Mouse (Mus musculus): ENCODE results near the gene Fgfr2. TPM values are rescaled to one million over a fixed set of nuclear protein-coding genes. Genes with fewer than 3 reads are reported as not detected.

Fgfr2 gene
- polyA plus RNA-seq, 1 experiment from 2014 or later, result 86.9 TPM

GRCm38 (mm10) chr7:131718280-131718679, 1404.9 kb downstream of the Fgfr2 start:
- no peak overlapping the region for H3K4me3 ChIP-seq (ENCODE audit: low read depth, low read length)

GRCm38 (mm10) chr7:131713076-131713475, 1410.1 kb downstream of the Fgfr2 start:
- no peak overlapping the region for H3K9ac ChIP-seq (ENCODE audit: low read length)
- ATAC-seq (ENCODE audit: insufficient read depth, low FRiP score, low TSS enrichment) (no peak), DNase-seq (ENCODE audit: low spot score) (no peak)
- no peak overlapping the region for H3K4me3 ChIP-seq (ENCODE audit: low read depth, low read length)
- 90% methylated on average over 9 of the region's 9 CpGs for WGBS
- H3K27ac ChIP-seq (ENCODE audit: low read depth, low read length), result no peak overlapping the region
- H3K9me3 ChIP-seq (ENCODE audit: control insufficient read depth, low read length), result no peaks in the 10 kb centered on the region
- no peaks in the 10 kb centered on the region for H3K4me1 ChIP-seq (ENCODE audit: control insufficient read depth, insufficient read depth, low read length)
- no peaks in the 10 kb centered on the region for H3K27me3 ChIP-seq (ENCODE audit: control insufficient read depth, insufficient read depth, low read length)
- no peaks in the 10 kb centered on the region for H3K36me3 ChIP-seq (ENCODE audit: control insufficient read depth, insufficient read depth, low read length)
- H3K4me2 ChIP-seq (ENCODE audit: low read depth), result no peak overlapping the region

More at GRCm38 (mm10) chr7:131718280-131718679, 1404.9 kb downstream of the Fgfr2 start:
- H3K9me3 ChIP-seq (ENCODE audit: control insufficient read depth, low read length), result no peaks in the 10 kb centered on the region
- no peak overlapping the region for H3K27ac ChIP-seq (ENCODE audit: low read depth, low read length)
- H3K36me3 ChIP-seq (ENCODE audit: control insufficient read depth, insufficient read depth, low read length), result no peaks in the 10 kb centered on the region
- peaks cover 5% of the 10 kb centered on the region; the same call in 1 of the 2 replicates for H3K4me1 ChIP-seq (ENCODE audit: control insufficient read depth, insufficient read depth, low read length)
- no peak overlapping the region for H3K4me2 ChIP-seq (ENCODE audit: low read depth)
- no peak overlapping the region for H3K9ac ChIP-seq (ENCODE audit: low read length)
- no peak for DNase-seq (ENCODE audit: low spot score)
- no peak for ATAC-seq (ENCODE audit: insufficient read depth, low FRiP score, low TSS enrichment)
- no peaks in the 10 kb centered on the region for H3K27me3 ChIP-seq (ENCODE audit: control insufficient read depth, insufficient read depth, low read length)
- 21% methylated on average over 3 of the region's 3 CpGs for WGBS

DNA sequence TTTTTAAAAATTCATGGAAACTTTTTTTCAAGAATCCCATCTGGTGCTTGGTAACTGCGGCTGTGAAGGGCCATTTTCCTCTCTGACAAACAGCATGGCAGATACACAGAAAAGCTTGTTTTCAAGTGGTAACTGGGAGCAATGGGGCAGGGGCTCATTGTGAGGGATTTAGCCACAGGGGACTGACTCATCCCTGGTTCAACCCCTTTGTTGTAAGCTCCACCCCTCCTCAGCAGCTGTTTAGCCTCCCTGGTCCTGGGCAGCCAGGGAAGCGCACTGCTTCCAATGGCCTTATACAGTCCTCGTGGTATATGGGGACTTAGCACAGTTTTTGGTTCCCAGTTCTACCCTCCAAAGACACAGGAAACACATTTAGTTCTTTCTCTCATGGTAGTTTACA, 1426.3 kb downstream of the Fgfr2 start:
- no peaks in the 10 kb centered on the region for H3K4me1 ChIP-seq (ENCODE audit: control insufficient read depth, insufficient read depth, low read length)
- H3K9ac ChIP-seq (ENCODE audit: low read length), result no peak overlapping the region
- 12% methylated on average over 3 of the region's 3 CpGs for WGBS
- peak; percentile 55 for DNase-seq (ENCODE audit: low spot score)
- 0 out of 2 replicates have a peak, but pooled peaks have one; percentile 38 for ATAC-seq (ENCODE audit: insufficient read depth, low FRiP score, low TSS enrichment)
- H3K4me3 ChIP-seq (ENCODE audit: low read depth, low read length), result no peak overlapping the region
- no peaks in the 10 kb centered on the region for H3K27me3 ChIP-seq (ENCODE audit: control insufficient read depth, insufficient read depth, low read length)
- H3K27ac ChIP-seq (ENCODE audit: low read depth, low read length), result no peak overlapping the region
- no peak overlapping the region for H3K4me2 ChIP-seq (ENCODE audit: low read depth)
- no peaks in the 10 kb centered on the region for H3K36me3 ChIP-seq (ENCODE audit: control insufficient read depth, insufficient read depth, low read length)
- H3K9me3 ChIP-seq (ENCODE audit: control insufficient read depth, low read length), result no peaks in the 10 kb centered on the region

GRCm38 (mm10) chr7:131687324-131687723, 1435.8 kb downstream of the Fgfr2 start:
- no peaks in the 10 kb centered on the region for H3K27me3 ChIP-seq (ENCODE audit: control insufficient read depth, insufficient read depth, low read length)
- H3K4me1 ChIP-seq (ENCODE audit: control insufficient read depth, insufficient read depth, low read length), result no peaks in the 10 kb centered on the region
- no peaks in the 10 kb centered on the region for H3K36me3 ChIP-seq (ENCODE audit: control insufficient read depth, insufficient read depth, low read length)
- DNase-seq (ENCODE audit: low spot score) (no peak), ATAC-seq (ENCODE audit: insufficient read depth, low FRiP score, low TSS enrichment) (no peak)
- no peak overlapping the region for H3K4me2 ChIP-seq (ENCODE audit: low read depth)
- H3K27ac ChIP-seq (ENCODE audit: low read depth, low read length), result no peak overlapping the region
- H3K9me3 ChIP-seq (ENCODE audit: control insufficient read depth, low read length), result no peaks in the 10 kb centered on the region
- WGBS, result 92% methylated on average over 1 of the region's 1 CpGs
- no peak overlapping the region for H3K9ac ChIP-seq (ENCODE audit: low read length)
- H3K4me3 ChIP-seq (ENCODE audit: low read depth, low read length), result no peak overlapping the region

DNA sequence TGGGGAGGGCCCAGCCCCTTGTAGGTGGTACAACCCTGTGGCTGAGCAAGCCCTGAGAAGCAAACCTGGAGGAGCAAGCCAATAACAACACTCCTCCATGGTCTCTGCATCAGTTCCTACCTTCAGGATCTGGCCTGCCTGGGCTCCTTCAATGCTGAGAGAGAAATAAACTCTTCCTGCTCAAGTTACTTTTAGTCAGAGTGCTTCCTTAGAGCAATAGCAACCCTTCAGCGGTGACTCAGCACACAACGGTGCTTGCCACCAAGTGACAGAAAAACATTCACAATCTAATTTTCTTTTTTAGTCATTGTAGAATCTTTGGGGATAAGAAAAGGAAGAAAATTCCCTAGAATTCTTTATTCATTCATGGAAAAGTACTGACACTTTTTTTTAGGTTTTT, 1446.0 kb downstream of the Fgfr2 start:
- 96% methylated on average over 2 of the region's 2 CpGs for WGBS
- H3K4me2 ChIP-seq (ENCODE audit: low read depth), result no peak overlapping the region
- no peak overlapping the region for H3K27ac ChIP-seq (ENCODE audit: low read depth, low read length)

GRCm38 (mm10) chr7:131670586-131670985, 1452.6 kb downstream of the Fgfr2 start:
- DNase-seq (ENCODE audit: low spot score) (no peak), ATAC-seq (ENCODE audit: insufficient read depth, low FRiP score, low TSS enrichment) (no peak)
- no peaks in the 10 kb centered on the region for H3K27me3 ChIP-seq (ENCODE audit: control insufficient read depth, insufficient read depth, low read length)
- H3K9ac ChIP-seq (ENCODE audit: low read length), result no peak overlapping the region
- H3K36me3 ChIP-seq (ENCODE audit: control insufficient read depth, insufficient read depth, low read length), result no peaks in the 10 kb centered on the region
- no peak overlapping the region for H3K4me3 ChIP-seq (ENCODE audit: low read depth, low read length)
- no peaks in the 10 kb centered on the region for H3K4me1 ChIP-seq (ENCODE audit: control insufficient read depth, insufficient read depth, low read length)
- 14% methylated on average over 6 of the region's 6 CpGs for WGBS
- H3K9me3 ChIP-seq (ENCODE audit: control insufficient read depth, low read length), result no peaks in the 10 kb centered on the region
- no peak overlapping the region for H3K4me2 ChIP-seq (ENCODE audit: low read depth)
- no peak overlapping the region for H3K27ac ChIP-seq (ENCODE audit: low read depth, low read length)

More for the DNA sequence above, 1446.0 kb downstream of the Fgfr2 start:
- no peak for DNase-seq (ENCODE audit: low spot score)
- Histone ChIP-seq H3K9ac (ENCODE audit: low read length) (no peak overlapping the region), H3K9me3 (ENCODE audit: control insufficient read depth, low read length) (no peaks in the 10 kb centered on the region), H3K36me3 (ENCODE audit: control insufficient read depth, insufficient read depth, low read length) (no peaks in the 10 kb centered on the region), H3K27me3 (ENCODE audit: control insufficient read depth, insufficient read depth, low read length) (no peaks in the 10 kb centered on the region), H3K4me3 (ENCODE audit: low read depth, low read length) (no peak overlapping the region), H3K4me1 (ENCODE audit: control insufficient read depth, insufficient read depth, low read length) (no peaks in the 10 kb centered on the region)
- ATAC-seq (ENCODE audit: insufficient read depth, low FRiP score, low TSS enrichment), result no peak

DNA sequence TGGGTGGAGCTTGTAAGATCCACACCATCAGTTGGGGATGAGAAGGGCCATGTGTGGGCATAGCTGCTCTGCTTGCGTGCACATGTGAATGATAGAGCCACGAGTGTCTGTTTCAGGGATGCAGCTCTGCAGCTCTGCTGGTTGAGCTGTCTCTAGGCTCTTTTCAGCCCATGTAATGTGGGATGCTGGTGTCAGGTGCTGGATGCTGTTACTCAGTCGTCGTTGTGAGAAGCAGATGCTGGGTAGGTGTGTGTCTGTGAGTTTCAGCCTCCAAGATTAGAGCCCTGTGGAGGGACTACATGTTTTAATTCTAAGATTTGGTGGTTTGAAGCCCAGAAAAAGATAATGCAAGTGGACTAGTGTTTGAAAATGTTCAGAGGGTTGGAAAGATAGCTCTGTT, 1453.8 kb downstream of the Fgfr2 start:
- no peaks in the 10 kb centered on the region for H3K27me3 ChIP-seq (ENCODE audit: control insufficient read depth, insufficient read depth, low read length)
- DNase-seq (ENCODE audit: low spot score) (no peak), ATAC-seq (ENCODE audit: insufficient read depth, low FRiP score, low TSS enrichment) (no peak)
- no peaks in the 10 kb centered on the region for H3K36me3 ChIP-seq (ENCODE audit: control insufficient read depth, insufficient read depth, low read length)
- no peaks in the 10 kb centered on the region for H3K9me3 ChIP-seq (ENCODE audit: control insufficient read depth, low read length)
- H3K27ac ChIP-seq (ENCODE audit: low read depth, low read length), result no peak overlapping the region
- 82% methylated on average over 4 of the region's 4 CpGs for WGBS
- H3K4me1 ChIP-seq (ENCODE audit: control insufficient read depth, insufficient read depth, low read length), result no peaks in the 10 kb centered on the region
- H3K4me2 ChIP-seq (ENCODE audit: low read depth), result no peak overlapping the region
- H3K9ac ChIP-seq (ENCODE audit: low read length), result no peak overlapping the region
- no peak overlapping the region for H3K4me3 ChIP-seq (ENCODE audit: low read depth, low read length)

- no peak overlapping the region for H3K4me2 ChIP-seq (ENCODE audit: low read depth)
- no peaks in the 10 kb centered on the region for H3K4me1 ChIP-seq (ENCODE audit: control insufficient read depth, insufficient read depth, low read length)
- WGBS, result 93% methylated on average over 1 of the region's 1 CpGs
- H3K9ac ChIP-seq (ENCODE audit: low read length), result no peak overlapping the region
- H3K27ac ChIP-seq (ENCODE audit: low read depth, low read length), result no peak overlapping the region
- no peaks in the 10 kb centered on the region for H3K27me3 ChIP-seq (ENCODE audit: control insufficient read depth, insufficient read depth, low read length)
- no peaks in the 10 kb centered on the region for H3K9me3 ChIP-seq (ENCODE audit: control insufficient read depth, low read length)
- H3K36me3 ChIP-seq (ENCODE audit: control insufficient read depth, insufficient read depth, low read length), result no peaks in the 10 kb centered on the region
- H3K4me3 ChIP-seq (ENCODE audit: low read depth, low read length), result no peak overlapping the region
- DNase-seq (ENCODE audit: low spot score) (no peak), ATAC-seq (ENCODE audit: insufficient read depth, low FRiP score, low TSS enrichment) (no peak)
Measured at GRCm38 (mm10) chr7:131660726-131661125, 1462.4 kb downstream of the Fgfr2 start.

DNA sequence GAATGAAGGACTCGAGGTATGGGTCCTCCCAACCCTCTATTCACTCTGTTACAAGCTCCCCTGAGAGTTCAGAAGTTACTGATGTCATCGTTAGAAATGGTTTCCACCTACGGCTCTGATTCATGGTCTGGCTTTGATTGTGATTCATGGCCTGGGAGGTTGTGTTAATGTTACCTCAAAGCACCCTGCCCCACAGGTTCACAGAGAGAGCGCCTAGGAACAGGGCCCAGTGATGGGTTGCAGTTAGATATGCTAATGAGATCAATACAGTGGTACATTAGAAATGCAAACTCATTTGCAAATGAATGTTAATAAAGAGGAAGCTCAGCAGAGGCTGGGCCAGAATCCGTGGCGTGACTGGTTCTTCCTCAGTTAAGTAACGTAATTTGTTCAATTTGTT, 1467.1 kb downstream of the Fgfr2 start:
- Histone ChIP-seq H3K9me3 (ENCODE audit: control insufficient read depth, low read length) (no peaks in the 10 kb centered on the region), H3K4me2 (ENCODE audit: low read depth) (no peak overlapping the region), H3K4me1 (ENCODE audit: control insufficient read depth, insufficient read depth, low read length) (no peaks in the 10 kb centered on the region), H3K27me3 (ENCODE audit: control insufficient read depth, insufficient read depth, low read length) (no peaks in the 10 kb centered on the region), H3K36me3 (ENCODE audit: control insufficient read depth, insufficient read depth, low read length) (no peaks in the 10 kb centered on the region), H3K27ac (ENCODE audit: low read depth, low read length) (no peak overlapping the region), H3K4me3 (ENCODE audit: low read depth, low read length) (no peak overlapping the region), H3K9ac (ENCODE audit: low read length) (no peak overlapping the region)
- WGBS, result 37% methylated on average over 7 of the region's 7 CpGs
- no peak for ATAC-seq (ENCODE audit: insufficient read depth, low FRiP score, low TSS enrichment)
- no peak for DNase-seq (ENCODE audit: low spot score)
